Mouse (Mus musculus) spleen, adult 2 months (tissue): ENCODE data around the gene Prpf6. TPM values are rescaled to one million over a fixed set of nuclear protein-coding genes. Genes with fewer than 3 reads are reported as not detected.

Experiments used
- DNase-seq, 2 experiments: peaks; one replicate each; pipeline versions ENCODE4 v3.0.0 to v3.0.0-alpha.2; 2012 to 2021; ENCODE audit warnings: low spot score in 2 of 2, low read depth in 1 of 2
- H3K27ac ChIP-seq: fragments of 200-500 bp; 2 replicates; pipeline ENCODE4 v1.5.1; 2012; ENCODE audit warnings: low read length, inconsistent platforms; ENCODE audit not compliant: insufficient read depth
- H3K27me3 ChIP-seq: fragments of 200-500 bp; 2 replicates; pipeline ENCODE4 v1.6.1; 2012; ENCODE audit warnings: mild to moderate bottlenecking, moderate library complexity, low read length, inconsistent platforms; ENCODE audit not compliant: control insufficient read depth, insufficient read depth
- H3K36me3 ChIP-seq: fragments of 200-500 bp; 2 replicates; pipeline ENCODE4 v1.6.1; 2012; ENCODE audit warnings: mild to moderate bottlenecking, low read length, inconsistent platforms; ENCODE audit not compliant: control insufficient read depth, insufficient read depth
- H3K4me1 ChIP-seq: fragments of 200-500 bp; 2 replicates; pipeline ENCODE4 v1.6.1; 2011; ENCODE audit warnings: inconsistent platforms; ENCODE audit not compliant: control insufficient read depth, insufficient read depth, insufficient read length
- H3K4me3 ChIP-seq: fragments of 200-500 bp; 2 replicates; pipeline ENCODE4 v1.5.1; 2011; ENCODE audit warnings: mild to moderate bottlenecking, inconsistent platforms; ENCODE audit not compliant: insufficient read depth, insufficient read length; ENCODE audit errors: extremely low read depth
- CTCF ChIP-seq: fragments of 200-500 bp; IDR thresholded peaks from 2 replicates; pipeline ENCODE4 v1.5.1; 2011; ENCODE audit warnings: mild to moderate bottlenecking, inconsistent platforms; ENCODE audit not compliant: insufficient read depth, insufficient read length, insufficient replicate concordance; ENCODE audit errors: extremely low read depth
- POLR2A ChIP-seq: fragments of 200-500 bp; IDR thresholded peaks from 2 replicates; pipeline ENCODE4 v1.6.1; 2011; ENCODE audit warnings: low read depth, low read length, inconsistent platforms
- WGBS: fragments of 180-500 bp; shearing (Covaris S2); methylation state at CpG from one replicate; pipeline ENCODE4 v1.1.7; 2018; 5-methylcytosine and 5-hydroxymethylcytosine counted together
- polyA plus RNA-seq: library from polyadenylated mRNA; depleted of rRNA; stranded (reverse); fragments of >200 nt; gene quantifications from 2 replicates; pipeline ENCODE4 v1.2.3, GENCODE M21; 2012

The Prpf6 gene
- polyA plus RNA-seq, 1 experiment, result 11.6 TPM

- TF ChIP-seq CTCF, result no peak
- TF ChIP-seq POLR2A, result no peak
- Histone ChIP-seq H3K27me3 (no peaks in the 10 kb centered on the region), H3K4me1 (peaks cover 9% of the 10 kb centered on the region; the same call in 1 of the 2 replicates), H3K27ac (no peak overlapping the region), H3K36me3 (peaks cover 15% of the 10 kb centered on the region), H3K4me3 (no peak overlapping the region)
- WGBS, result 93% methylated on average over 10 of the region's 10 CpGs
- no peak for DNase-seq
Measured at GRCm38 (mm10) chr2:181589011-181589731, 2.5 kb upstream of the Prpf6 start.

DNA sequence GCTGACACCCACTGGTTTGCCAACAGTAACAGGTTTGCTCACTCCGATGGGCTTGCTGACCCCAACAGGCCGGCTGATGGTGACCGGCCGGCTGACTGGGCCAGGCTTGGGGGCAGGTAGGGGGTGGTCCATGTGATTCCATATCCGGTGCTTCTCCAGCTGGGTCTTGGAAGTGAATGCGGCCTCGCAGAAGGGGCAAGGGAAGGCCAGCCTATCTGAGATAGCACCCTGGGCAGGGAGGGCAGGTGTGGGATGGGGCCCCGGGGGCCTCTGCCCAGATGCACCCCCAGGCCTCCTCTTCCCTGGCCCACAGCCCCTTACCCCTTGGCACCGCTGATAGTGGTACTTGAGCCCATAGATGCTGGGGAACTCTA is 1.9 kb upstream of the Prpf6 start:
- no peak overlapping the region for H3K4me3 ChIP-seq
- WGBS, result 92% methylated on average over 9 of the region's 9 CpGs
- peaks cover 9% of the 10 kb centered on the region; the same call in 1 of the 2 replicates for H3K4me1 ChIP-seq
- H3K36me3 ChIP-seq, result peaks cover 14% of the 10 kb centered on the region
- no peak for DNase-seq
- no peaks in the 10 kb centered on the region for H3K27me3 ChIP-seq
- TF ChIP-seq CTCF (no peak), POLR2A (no peak)
- H3K27ac ChIP-seq, result no peak overlapping the region

DNA sequence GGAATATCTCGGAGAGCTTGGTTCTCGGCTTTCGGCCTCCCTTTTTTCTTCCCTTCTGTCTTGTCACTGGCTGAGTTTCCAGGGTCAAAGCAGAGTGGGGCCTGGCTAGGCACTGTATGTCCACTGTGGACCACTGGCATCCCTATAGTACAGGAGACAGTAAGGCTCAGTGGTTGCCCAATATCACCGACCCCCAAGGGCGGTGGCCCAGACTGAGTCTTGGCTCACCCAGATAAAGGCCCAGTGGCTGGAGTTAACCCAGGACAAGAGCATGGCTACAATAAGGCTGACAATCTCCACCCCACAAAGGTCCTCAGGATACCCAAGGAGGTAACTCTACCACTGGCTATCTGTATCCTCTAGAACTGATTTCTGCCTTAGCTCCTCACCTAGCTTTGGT is 1.2 kb upstream of the Prpf6 start:
- peaks cover 13% of the 10 kb centered on the region for H3K36me3 ChIP-seq
- 94% methylated on average over 5 of the region's 5 CpGs for WGBS
- no peak overlapping the region for H3K27ac ChIP-seq
- TF ChIP-seq CTCF (no peak), POLR2A (no peak)
- H3K4me1 ChIP-seq, result peaks cover 9% of the 10 kb centered on the region; the same call in 1 of the 2 replicates
- H3K4me3 ChIP-seq, result no peak overlapping the region
- DNase-seq, result no peak
- no peaks in the 10 kb centered on the region for H3K27me3 ChIP-seq

- Histone ChIP-seq H3K4me3 (peak within 1 kb of the TSS; percentile 66), H3K36me3 (peaks cover 4% of the 10 kb centered on the region), H3K27ac (peak within 1 kb of the TSS; percentile 79), H3K4me1 (peaks cover 9% of the 10 kb centered on the region; the same call in 1 of the 2 replicates), H3K27me3 (no peaks in the 10 kb centered on the region)
- 1% methylated on average over 85 of the region's 97 CpGs for WGBS
- peak in 1 of 2 experiments; percentile 66 for DNase-seq
- TF ChIP-seq CTCF, result no peak
- TF ChIP-seq POLR2A, result peak; percentile 4; the same call in 1 of the 2 replicates
Measured at GRCm38 (mm10) chr2:181592231-181593041, 768 bp downstream of the Prpf6 start, which contains the start of gene Zfp512b. Zfp512b (minus strand) TSS chr2:181592803.

- Histone ChIP-seq H3K27me3 (no peaks in the 10 kb centered on the region), H3K4me3 (peak overlapping the region; percentile 66), H3K36me3 (no peaks in the 10 kb centered on the region; the same call in 1 of the 2 replicates), H3K4me1 (peaks cover 9% of the 10 kb centered on the region; the same call in 1 of the 2 replicates), H3K27ac (peak overlapping the region; percentile 79)
- TF ChIP-seq POLR2A, result no peak
- no peak for TF ChIP-seq CTCF
- DNase-seq, result no peak
- WGBS, result 9% methylated on average over 6 of the region's 6 CpGs
Measured at GRCm38 (mm10) chr2:181593042-181593421, 1.4 kb downstream of the Prpf6 start.

DNA sequence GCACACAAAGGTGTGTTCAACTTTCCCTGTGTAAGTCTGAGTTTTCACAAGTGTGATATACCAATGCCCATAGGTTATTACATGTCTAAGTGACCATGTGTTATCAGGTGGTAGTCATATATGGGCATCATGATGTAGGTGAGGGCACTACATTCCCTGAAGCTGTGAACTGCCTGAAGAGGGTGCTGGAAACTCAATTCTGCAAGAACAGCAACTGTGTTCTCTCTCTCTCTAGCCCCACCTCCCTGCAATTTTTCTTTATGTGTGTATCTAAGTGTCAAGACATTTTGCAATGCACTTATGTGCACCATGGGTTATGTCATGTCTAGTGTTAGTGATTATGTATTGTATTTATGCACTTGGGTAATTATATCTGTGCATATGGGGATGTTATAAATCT is 2.3 kb downstream of the Prpf6 start:
- Histone ChIP-seq H3K27me3 (no peaks in the 10 kb centered on the region), H3K4me1 (peaks cover 9% of the 10 kb centered on the region)
- no peak for TF ChIP-seq CTCF
- TF ChIP-seq POLR2A, result no peak

More for the DNA sequence above, 2.3 kb downstream of the Prpf6 start:
- no peaks in the 10 kb centered on the region; the same call in 1 of the 2 replicates for H3K36me3 ChIP-seq
- DNase-seq, result no peak
- H3K27ac ChIP-seq, result no peak overlapping the region
- H3K4me3 ChIP-seq, result no peak overlapping the region
